Mouse (Mus musculus) frontal cortex, postnatal 10 days (tissue): Measurements from ENCODE around the gene Timm13.

Experiments
- DNase-seq, 2 experiments: peaks; one replicate each; pipeline ENCODE4 v3.0.0; 2022; ENCODE audit warnings: low spot score in 2 of 2, mixed read lengths in 1 of 2

Gene Timm13

DNA sequence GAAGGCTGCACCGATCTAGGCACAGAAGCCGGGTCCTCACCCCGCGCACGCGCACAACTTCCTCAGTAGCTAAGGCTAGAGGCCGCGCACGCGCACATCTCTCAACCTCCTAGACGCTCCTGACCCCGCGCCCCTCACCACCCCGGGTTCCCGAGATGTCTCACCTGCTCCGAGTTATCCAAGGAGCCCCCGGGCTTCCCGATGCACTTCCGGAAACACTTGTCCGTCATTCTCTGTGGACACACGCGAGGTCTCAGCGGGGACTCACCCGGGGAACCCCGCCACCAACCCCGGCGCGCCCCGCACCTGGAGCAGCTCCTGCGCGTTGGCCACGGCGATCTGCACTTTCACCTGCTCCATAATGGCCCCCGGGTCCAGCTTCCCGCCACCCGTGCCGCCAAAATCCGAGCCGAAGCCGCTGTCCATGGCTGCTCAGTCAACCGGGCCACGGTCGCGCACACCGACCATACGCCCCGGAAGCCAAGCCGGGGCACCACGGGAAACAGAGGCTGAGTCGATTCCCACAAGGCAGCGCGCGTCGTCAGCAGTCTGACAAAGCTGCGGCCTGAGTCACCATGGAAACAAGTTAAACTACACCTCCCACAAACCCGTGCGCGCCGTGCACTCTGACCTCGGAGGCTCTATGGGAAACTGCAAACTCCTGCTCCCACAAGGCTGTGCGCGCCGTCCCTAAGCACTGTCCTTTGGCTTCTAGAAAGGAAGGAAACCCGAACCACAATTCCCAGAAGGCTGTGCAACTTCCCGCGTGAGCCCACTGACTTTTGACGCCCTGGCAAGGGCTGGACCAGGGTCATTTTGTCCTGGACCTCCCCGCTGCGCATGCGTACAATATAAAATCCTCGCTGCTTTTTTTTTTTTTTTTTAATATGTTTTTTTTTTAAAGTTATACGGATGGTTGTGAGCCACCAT, at the start of gene Timm13:
Timm13 (minus strand) TSS at position 652 of the 930 bp plus-strand sequence.
- DNase-seq: peak; percentile 98 to 99

DNA sequence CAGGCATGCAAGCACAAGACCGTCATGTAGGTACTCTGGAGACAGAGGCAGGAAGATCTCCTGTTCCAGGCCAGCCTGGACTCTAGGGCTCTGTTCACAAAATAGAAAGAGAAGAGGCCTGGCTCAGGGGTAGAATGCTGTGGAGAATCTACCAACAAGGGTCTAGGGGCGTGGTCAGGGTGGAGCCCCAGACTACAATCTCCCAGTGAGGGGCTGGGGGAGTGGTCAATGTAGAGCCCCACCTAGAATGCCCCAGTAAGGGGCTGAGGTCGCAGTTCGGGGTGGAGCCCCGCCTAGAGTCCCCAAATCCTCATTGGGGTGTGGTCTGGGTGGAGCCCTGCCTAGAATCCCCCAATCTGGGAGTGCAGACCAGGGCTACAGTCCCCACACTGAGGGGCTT, 49.5 kb upstream of the Timm13 start:
- no peak for DNase-seq

DNA sequence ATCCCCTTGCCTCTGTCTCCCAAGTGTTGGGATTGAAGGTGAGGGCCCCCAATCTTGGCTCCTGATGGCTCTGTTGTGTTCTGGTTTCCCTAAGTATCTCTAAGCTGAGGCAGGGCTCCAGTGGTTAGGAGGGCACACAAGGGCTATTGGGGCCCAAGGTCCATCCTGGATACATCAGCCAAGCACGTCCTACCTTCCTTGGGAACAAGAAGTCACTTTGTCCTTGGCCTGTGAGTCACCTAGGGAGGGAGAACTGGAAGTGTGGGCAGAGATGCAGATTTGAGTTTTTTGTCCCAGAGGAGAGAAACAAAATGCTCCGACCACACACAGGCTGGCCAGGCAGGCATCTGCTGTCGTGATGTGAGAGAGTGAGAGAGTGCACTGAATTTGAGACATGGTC, 48.3 kb upstream of the Timm13 start:
- DNase-seq: no peak

DNA sequence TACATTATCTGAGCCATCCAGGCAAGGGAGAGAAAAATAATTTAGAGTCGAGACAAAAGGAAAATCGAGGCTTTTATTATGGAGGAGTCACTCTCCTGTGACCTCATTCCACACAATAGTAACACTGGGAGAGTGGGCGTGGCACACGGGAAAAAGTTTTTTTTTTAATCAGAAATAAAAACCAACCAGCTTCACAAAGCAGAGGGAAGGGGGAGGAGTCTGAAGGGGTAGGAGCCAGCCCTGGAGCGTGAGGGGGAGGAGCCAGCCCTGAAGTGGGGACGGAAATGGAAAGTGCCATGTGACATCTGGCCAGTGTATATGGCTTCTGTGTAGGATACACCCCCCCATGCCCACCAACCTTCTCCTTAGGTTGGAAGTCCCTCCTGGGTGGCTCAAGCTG, 47.8 kb upstream of the Timm13 start:
- DNase-seq: no peak

DNA sequence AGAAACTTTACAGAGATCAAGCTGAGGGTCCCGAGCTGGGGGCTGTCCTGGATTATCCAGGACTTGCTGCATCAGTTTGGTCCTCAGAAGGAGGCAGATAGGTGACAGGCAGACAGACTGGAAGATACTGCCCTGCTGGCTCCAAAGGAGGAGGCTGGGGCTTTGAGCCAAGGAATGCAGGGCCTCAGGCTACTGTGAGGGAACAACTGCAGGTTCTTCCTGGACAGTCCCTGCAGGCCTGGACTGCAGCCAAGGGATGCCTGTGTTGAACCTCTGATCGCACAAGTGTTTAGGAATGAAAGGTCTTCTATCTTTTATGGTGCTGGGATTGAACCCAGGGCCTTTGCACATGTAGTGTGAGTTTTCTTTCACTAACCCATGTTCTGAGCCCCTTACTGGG, 47.0 kb upstream of the Timm13 start:
- DNase-seq: no peak

DNA sequence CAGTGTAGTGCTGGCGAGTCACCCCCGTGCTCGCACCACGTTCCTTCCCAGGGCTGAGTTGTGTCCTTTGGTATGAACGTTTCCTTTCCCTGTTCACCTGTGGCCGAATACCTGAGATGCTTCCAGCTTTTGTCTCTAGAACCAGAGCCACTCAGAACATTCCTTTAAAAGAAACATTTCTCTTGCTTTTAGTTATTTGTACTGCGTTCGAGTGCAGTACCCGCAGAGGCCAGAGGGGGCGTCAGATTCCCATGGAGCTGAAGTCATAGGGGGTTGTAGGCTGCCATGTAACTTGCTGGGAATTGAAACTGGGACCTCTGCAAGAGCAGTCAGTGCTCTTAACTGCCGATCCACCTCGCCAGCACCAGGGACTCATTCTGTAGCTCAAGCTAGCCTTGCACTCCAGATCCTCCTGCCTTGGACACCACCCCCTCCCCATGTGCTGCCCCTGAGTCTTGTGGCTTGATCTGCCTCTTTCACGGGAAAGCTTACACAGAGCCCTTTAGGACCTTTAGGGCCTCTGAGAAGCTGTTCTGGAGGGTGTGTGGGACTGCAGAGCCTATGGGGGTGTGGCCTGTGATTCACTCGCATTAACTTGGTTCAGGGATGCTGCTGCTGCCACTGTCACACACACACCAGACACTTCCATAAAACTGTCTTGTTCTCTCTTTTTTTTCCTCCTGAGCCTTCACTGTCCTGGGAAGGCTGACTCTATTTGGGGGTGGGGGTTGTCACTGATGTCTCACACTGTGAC, 46.1 kb upstream of the Timm13 start:
- DNase-seq: no peak

DNA sequence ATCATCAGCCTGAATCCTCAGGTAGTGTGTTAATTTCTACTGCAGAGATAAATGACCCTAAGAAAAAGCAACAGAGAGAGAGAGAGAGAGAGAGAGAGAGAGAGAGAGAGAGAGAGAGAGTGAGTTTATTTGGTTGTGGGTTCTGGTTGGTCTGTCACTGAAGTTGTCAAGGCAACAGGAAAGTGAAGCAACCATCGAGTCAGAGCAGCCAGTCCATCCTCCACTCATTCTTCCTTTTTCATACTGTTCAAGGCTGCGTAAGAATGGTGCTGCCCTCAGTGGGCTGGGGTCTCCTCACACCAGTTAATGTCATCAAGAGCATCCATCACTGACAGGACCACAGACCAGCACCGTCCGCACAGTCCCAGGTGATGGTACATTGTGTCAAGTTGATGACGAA, 43.5 kb upstream of the Timm13 start:
- no peak for DNase-seq

DNA sequence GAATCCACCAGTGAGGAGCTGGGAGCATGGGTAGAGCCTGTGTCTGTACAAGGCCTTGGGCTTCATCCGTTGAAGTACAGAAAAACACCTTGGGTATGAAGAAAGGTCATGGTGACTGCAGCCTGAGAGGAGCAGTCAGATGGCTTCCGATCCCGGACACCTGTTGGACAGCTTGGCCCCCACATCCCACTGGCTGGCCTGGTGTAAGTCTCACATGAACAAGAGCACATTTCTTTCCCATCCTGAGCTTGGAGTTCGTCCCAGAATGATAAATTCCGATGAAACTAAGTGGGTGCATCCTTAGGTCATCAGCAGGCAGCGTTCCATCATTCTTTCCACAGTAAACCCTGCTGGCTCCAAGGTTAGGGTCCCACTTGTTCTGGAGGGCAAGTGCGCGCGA, 42.9 kb upstream of the Timm13 start:
- no peak for DNase-seq

DNA sequence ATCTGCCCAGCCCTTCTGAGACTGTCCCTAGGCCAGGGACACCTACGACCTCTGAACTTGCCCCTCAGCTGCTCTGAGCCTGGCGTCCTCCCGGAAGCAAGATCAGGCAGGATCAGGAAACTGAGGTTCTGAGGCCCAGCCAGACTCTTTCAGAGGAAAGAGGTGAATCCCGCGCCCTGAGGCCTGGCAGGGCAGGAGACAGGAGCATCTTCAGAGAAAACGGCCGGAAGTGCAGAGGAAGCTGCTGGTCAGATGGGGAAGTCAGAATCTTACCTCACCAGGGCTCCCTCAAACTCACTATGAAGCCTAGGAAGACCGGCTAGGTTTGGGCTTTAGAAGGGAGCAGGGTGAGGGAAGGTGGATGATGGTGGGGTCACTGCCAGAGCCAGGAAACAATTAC, 42.1 kb upstream of the Timm13 start:
- DNase-seq: no peak

DNA sequence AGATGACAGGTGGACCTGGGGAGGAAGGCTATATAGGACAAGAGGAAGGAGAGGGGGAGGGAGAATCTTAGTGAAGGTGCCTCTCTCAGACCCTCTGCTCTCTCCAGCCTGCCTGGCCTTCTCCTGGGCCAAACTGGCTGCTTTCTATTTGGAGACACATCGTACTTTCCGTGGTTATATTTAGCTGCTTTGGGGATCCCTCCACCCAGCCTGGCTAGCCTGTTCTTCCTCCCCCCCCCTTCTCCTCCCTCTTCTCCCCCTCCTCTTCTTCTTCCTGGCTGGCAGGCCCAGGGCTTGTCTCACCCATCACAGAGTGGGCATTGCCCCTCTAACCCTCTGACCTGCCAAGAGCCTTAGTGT, 40.2 kb upstream of the Timm13 start:
- DNase-seq: no peak

DNA sequence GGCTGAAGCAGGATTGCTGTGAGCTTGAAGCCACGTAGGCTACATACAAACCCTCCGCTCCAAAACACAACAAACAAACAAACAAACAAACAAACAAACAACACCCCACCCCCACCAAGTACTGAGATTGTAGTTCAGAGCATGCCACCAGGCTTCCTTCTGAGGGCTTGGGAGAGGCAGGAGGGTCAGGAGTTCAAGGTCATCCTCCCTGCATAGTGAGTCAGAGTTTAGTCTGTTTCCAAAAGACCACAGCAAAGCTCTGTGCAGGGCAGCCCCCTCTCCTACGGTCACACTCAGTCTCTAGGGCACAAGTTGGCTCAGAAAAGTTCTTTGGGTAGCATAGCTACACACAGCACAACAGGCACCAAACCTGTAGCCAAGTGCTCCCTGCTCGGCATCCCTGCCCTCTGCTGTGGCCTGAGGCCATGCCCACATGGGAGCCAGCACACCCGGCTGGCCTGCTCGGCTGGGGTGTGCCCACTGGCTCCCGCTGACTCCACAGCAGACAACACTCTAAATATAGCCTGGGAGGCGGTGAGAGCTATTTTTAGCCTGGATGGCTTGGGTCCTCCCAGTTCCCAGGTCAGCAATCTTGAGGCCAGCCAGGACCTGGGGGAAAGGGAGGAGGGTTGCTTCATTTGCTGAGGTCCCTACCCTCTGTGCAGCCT, 39.7 kb upstream of the Timm13 start:
- DNase-seq: no peak

DNA sequence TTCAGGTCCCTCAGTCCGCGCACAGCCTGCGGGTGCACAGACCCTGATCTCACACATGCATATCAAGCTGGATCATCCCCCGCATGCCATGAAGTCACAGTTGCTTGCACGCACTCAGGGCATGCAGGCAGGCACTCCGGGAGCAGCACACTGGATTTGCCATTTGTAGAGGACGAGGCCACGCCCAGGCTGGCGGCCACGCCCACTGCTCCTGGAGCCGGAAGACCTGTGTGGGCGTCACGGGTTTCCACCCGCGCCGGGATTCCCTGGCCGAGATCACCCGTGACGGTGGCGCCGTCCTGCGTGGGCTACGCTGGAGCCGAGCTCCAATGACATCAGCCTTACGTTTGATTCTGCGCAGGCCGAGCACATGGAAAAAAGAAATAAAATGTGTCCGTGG, 38.9 kb upstream of the Timm13 start:
- DNase-seq: peak; percentile 82 to 84

DNA sequence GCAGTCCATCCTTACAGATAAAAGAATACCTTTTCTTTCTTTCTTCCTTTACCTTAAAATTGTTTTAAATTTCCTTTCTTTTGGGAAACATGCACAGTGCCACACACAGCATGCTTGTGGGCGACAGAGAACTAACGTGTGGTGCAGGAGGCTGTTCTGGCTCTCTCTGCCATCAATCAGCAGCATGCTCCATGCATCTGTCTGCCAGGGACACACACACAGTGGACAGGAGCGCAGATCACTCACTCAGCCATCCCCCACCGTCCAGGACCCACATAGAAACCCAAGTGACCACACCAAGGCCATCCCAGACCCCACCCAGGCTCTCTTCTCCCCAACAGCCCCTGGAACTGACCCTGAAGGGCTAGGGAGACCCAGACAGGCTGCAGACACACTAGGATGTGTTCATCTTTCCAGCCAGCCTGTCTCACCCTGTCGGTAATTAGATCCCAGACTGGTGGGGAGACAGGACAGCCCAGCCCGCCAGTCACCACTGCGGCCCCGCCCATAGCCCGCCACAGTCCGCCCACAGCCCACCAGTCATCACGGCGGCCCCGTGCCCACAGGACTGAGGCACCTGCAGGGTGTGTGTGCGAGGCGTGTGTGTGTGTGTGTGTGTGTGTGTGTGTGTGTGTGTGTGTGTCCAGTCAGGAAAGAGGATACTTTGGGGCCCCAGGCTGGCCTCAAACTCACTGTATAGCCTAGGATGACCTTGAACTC, 38.2 kb upstream of the Timm13 start:
- no peak for DNase-seq

DNA sequence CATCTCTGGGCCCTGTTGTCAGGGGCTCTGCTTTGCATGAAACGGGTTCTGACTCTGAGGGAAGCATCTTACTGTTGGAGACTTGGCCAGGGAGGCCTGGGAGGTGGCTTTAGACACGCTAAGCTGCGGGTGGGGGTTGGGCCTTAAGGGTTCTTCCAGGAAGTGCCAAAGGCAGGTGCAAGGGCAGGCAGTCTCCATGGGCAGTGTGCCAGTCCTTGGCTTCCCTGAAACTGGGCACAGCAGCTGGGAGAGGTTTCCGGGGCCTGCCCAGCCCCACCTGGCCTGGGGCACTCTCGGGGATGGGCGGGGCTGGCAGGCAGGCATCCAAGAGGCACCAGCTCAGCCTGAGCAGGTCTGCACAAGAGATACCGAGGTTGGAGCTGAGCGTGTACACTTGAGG, 36.9 kb upstream of the Timm13 start:
- DNase-seq: no peak

DNA sequence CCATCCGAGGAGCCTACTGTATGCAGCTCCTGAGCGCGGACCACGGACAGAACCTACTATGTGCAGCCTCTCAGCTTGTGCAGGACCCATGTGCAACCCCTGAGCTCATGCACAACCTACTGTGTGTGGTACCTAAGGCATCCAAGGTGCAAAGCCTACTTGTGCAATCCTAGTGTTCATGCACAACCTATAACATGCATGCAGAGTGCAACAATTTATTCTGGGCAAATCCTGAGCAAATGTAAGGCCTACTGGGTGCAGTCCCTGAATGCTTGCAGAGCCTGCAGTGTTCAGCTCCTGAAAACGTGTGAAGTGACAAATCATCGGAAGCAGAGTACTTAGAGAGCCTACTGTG, 36.0 kb upstream of the Timm13 start:
- DNase-seq: no peak

DNA sequence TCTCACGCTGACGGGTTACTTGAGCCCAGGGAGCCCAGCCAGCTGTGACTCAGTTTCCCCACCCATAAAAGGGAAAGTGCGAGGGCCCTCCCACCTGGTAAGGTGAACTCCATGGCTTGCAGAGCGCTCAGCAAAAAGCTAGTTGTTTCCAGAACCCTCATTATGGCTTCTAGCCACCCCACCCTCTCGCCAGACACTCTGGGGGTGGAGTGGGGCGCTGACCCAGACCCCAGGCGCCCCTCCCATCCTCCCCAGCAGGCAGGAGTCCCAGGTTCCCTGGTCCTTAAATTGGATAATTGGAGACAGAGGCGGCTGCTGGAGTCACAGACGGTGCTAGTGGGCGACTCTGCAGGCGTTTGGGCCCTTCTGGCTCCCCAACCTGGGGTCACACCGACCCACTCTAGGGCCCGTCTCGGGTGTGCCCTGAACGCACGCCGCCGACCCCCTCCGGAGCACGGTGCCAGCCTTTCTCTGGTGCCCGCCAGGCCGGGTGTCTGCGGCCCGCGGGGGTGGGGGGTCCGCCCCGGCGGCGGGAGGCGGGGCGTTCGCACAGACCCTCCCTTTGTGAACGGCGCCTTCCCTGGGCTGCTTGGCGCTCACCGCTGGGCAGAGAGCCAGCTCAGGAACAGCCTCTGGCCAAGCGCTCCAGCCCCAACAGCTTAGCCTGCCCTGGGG, 35.5 kb upstream of the Timm13 start:
- peak in 1 of 2 experiments; percentile 68 for DNase-seq

DNA sequence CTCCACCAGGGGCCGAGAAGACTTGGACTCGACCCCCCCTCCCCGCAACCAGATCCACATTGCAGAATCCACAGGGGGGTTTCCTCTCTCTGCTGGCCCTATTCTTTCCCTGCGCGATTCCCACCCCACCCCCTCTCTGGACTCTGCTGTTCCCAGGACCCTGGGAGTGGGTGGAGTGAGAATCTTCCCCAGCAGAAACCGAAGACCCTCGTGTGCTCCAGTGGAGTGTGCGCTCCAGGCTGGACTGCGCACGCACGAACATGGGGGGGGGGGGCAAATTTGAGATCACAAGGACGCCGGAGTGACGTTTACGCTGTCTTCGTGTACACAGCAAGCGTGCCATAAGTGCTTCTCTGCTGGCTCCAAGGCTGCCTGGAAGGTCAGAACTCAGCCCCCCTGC, 34.9 kb upstream of the Timm13 start:
- no peak for DNase-seq

DNA sequence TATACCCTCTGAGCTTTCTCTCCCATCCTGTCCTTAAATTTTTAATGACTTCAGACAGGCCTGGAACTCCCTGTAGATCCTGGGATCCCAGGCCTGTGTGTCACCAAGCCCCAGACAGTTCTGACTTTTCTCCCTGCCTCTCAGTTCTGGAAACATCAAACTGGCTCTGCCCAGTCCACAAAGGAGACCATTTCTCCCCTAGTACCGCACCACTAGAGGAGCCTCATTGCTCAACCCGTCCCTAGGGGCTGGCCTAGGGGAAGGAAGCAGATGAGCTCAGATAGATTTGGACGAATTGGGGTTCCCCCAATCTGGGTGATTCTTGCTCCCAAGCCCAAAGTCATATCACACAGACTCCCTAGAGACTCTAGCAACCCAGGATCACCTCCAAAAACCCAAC, 34.5 kb upstream of the Timm13 start:
- DNase-seq: no peak

DNA sequence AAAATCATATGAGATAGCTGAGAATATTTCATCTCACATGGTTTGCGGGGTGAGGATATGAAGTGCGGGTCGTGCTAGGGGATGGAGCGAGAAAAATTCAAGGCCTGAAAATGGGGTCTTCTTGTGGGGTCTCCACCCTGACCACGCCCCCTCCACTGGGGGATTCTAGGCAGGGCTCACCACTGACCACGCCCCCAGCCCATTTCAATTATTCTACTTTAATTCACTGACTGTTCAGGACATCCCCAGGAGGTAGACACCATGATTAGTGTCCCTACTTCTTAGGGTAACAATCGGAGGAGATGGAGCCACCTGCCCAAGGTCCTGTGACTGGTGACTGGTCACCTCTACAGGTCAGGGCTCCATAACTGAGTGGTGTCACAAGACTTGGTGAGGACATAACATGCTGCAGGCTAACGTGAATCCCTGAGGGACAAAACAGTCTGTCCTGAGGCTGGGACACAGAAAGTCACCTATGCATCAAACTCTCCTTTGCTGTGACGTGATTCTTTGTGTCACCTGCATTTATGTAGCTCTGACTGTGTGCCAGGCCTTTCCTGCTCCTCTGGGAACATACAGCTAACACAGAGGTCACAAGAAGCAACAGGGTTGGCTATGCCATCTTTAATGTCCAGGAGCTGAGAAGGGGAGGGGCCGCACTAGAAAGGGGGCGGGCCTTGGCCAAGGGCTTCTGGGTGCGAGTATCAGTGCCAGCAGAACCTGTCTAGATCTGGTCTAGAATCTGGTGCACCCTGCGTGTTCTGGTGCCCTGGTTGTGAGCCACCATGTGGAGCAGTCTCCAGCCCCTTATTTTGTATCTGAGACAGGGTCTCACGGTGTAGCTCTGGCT, 33.6 kb upstream of the Timm13 start:
- no peak for DNase-seq

DNA sequence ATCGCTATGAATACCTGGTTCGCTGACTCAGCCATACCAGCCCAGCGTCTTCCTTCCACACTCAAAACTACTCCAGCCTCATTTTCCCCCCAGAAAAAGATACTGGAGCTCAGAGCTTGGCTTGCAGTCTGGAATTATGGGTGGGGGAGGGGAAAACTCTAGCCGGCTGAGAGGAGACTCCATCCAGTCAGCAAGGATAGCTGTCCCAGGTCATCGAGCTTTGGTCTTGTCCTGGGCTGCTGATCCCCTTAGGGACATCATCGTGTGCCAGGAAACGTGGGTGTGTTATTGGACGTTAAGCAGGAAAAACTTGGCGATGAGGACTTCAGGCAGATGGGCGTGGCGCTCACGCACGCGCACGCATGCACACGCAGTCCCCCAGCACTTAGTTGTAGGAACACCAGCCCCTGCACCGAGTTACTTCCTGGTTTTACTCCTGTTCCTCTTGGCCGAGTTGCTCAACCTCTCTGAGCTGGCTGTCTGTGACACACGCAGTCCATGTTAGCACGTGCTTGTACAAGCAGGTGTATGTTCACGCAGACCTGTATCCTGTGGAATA, 32.7 kb upstream of the Timm13 start:
- DNase-seq: no peak
